Mouse (Mus musculus) thymus, adult 2 months (tissue): Measurements from ENCODE around the gene Slc22a12.

Experiments used
- CTCF ChIP-seq: fragments of 200-500 bp; IDR thresholded peaks from 2 replicates; pipeline ENCODE4 v1.5.1; 2012; ENCODE audit warnings: mild to moderate bottlenecking, control low read depth, low read length, moderate library complexity, borderline replicate concordance; ENCODE audit not compliant: control insufficient read depth, poor library complexity, insufficient read depth; ENCODE audit errors: extremely low read depth
- POLR2A ChIP-seq: fragments of 200-500 bp; IDR thresholded peaks from 2 replicates; pipeline ENCODE4 v1.6.1; 2012; ENCODE audit warnings: mild to moderate bottlenecking, low read length, control low read depth, moderate library complexity; ENCODE audit not compliant: control insufficient read depth, poor library complexity, insufficient read depth; ENCODE audit errors: extremely low read depth

- TF ChIP-seq CTCF (no peak), POLR2A (no peak)
Measured at GRCm38 (mm10) chr19:6495714-6496113, 47.1 kb downstream of the Slc22a12 start.
